ENCODE assay signal across 8 mouse cellular contexts in the genomic region with DNA sequence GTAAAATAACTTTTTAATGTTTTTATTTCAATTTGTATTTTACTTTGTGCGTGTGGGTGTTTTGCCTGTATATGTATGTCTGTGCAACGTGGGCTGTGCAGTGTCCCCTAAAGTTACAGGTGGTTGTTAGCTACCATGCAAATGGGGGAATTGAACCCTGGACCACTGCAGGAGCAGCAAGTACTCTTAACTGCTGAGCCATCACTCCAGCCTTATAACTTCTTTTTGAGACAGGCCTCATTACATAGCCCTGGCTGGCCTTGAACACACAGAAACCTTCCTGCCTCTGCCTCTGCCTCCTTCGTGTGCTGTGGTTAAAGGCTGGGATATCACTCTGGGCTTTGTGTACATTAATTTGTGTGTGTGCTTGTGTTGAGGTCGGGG. TPM values are rescaled to one million over a fixed set of nuclear protein-coding genes. Genes with fewer than 3 reads are reported as not detected.
A peak's percentile ranks its signal among the peaks of the same experiment; 100 is the strongest.
DNase-seq lines count a peak whose midpoint lies in the region; ATAC-seq lines count a peak whose summit lies in the region.

No protein-coding gene starts in this region.

- H3K27ac ChIP-seq in neural tube, embryonic 11.5 days (ENCODE audit: low read depth, low read length) = no peak overlapping the region
- H3K27ac ChIP-seq in limb, embryonic 12.5 days = peak overlapping the region; percentile 96; the same call in 1 of the 2 replicates
- no peak overlapping the region; the same call in 1 of the 2 replicates for H3K27ac ChIP-seq in stomach, embryonic 14.5 days (ENCODE audit: low read length)

- H3K4me1 ChIP-seq in neural tube, embryonic 11.5 days (ENCODE audit: control insufficient read depth, insufficient read depth, low read length) = peaks cover 13% of the 10 kb centered on the region; the same call in 1 of the 2 replicates
- H3K4me1 ChIP-seq in limb, embryonic 12.5 days (replicated peaks) = peaks cover 29% of the 10 kb centered on the region
- peaks cover 22% of the 10 kb centered on the region for H3K4me1 ChIP-seq in stomach, embryonic 14.5 days (ENCODE audit: control insufficient read depth, insufficient read depth, low read length)

- 48% methylated on average over 4 of the region's 4 CpGs for WGBS in neural tube, embryonic 11.5 days
- 44% methylated on average over 4 of the region's 4 CpGs for WGBS in limb, embryonic 12.5 days
- 35% methylated on average over 4 of the region's 4 CpGs for WGBS in stomach, embryonic 14.5 days

- H3K9me3 ChIP-seq in neural tube, embryonic 11.5 days (ENCODE audit: control insufficient read depth, low read length) = no peaks in the 10 kb centered on the region
- H3K9me3 ChIP-seq in limb, embryonic 12.5 days = peaks cover 4% of the 10 kb centered on the region
- no peaks in the 10 kb centered on the region for H3K9me3 ChIP-seq in stomach, embryonic 14.5 days (ENCODE audit: control insufficient read depth, low read depth, low read length)

- peak overlapping the region; percentile 96 for H3K9ac ChIP-seq in neural tube, embryonic 11.5 days (ENCODE audit: low read length)
- H3K9ac ChIP-seq in limb, embryonic 12.5 days (replicated peaks) = peak overlapping the region; percentile 97
- H3K9ac ChIP-seq in stomach, embryonic 14.5 days (replicated peaks; ENCODE audit: low read depth, low read length) = peak overlapping the region; percentile 96

- H3K4me3 ChIP-seq in neural tube, embryonic 11.5 days (ENCODE audit: low read depth, low read length) = peak overlapping the region; percentile 90
- H3K4me3 ChIP-seq in limb, embryonic 12.5 days (replicated peaks) = peak overlapping the region; percentile 93
- peak overlapping the region; percentile 89 for H3K4me3 ChIP-seq in stomach, embryonic 14.5 days (ENCODE audit: low read depth, low read length)

- ATAC-seq in neural tube, embryonic 11.5 days (ENCODE audit: insufficient read depth, low FRiP score, low TSS enrichment) = no peak
- no peak for ATAC-seq in limb, embryonic 12.5 days (ENCODE audit: insufficient number of reproducible peaks, insufficient read depth, low FRiP score, low TSS enrichment, low read depth)
- ATAC-seq in stomach, embryonic 14.5 days (ENCODE audit: insufficient number of reproducible peaks, insufficient read depth, low FRiP score, low read depth) = no peak

- H3K27me3 ChIP-seq in neural tube, embryonic 11.5 days (ENCODE audit: control insufficient read depth, insufficient read depth, low read length) = peaks cover 16% of the 10 kb centered on the region
- H3K27me3 ChIP-seq in limb, embryonic 12.5 days = peaks cover 28% of the 10 kb centered on the region
- H3K27me3 ChIP-seq in stomach, embryonic 14.5 days (ENCODE audit: control insufficient read depth, insufficient read depth, low read length) = peaks cover 18% of the 10 kb centered on the region

- H3K36me3 ChIP-seq in neural tube, embryonic 11.5 days (ENCODE audit: control insufficient read depth, insufficient read depth, low read length) = peaks cover 3% of the 10 kb centered on the region
- peaks cover 24% of the 10 kb centered on the region for H3K36me3 ChIP-seq in limb, embryonic 12.5 days
- peaks cover 5% of the 10 kb centered on the region; the same call in 1 of the 2 replicates for H3K36me3 ChIP-seq in stomach, embryonic 14.5 days (ENCODE audit: control insufficient read depth, insufficient read depth, low read length)

- DNase-seq in cerebellum, adult 9-10 months = peak; percentile 44
- no peak for DNase-seq in cerebellum, postnatal 10 days
- DNase-seq in neural tube, embryonic 11.5 days (ENCODE audit: low spot score) = no peak
- DNase-seq in neural tube, embryonic 10.5 days (ENCODE audit: extremely low spot score, low spot score) = no peak
- DNase-seq in adipocyte (ENCODE audit: low spot score) = no peak
- DNase-seq in ovary, adult 18-20 months (ENCODE audit: low spot score) = no peak

- H3K4me2 ChIP-seq in neural tube, embryonic 11.5 days (ENCODE audit: low read depth) = peak overlapping the region; percentile 71
- peak overlapping the region; percentile 78 for H3K4me2 ChIP-seq in limb, embryonic 12.5 days
- H3K4me2 ChIP-seq in stomach, embryonic 14.5 days (replicated peaks; ENCODE audit: low read depth, low read length) = peak overlapping the region; percentile 88

RNA-seq across cellular contexts. Expression of a gene that starts 0.3 kb away (rescaled TPM):
- polyA plus RNA-seq in neural tube, embryonic 11.5 days (2014; fragmentation: Nextera tagmentation; extraction: Ambion mirVana) = 32.3 and 34.1 TPM in 2 replicates
- polyA plus RNA-seq in limb, embryonic 12.5 days (2016; fragmentation: Nextera tagmentation; extraction: Ambion mirVana) = 64.7 and 65.2 TPM in 2 replicates
- polyA plus RNA-seq in stomach, embryonic 14.5 days (2014; fragmentation: Nextera tagmentation; extraction: Ambion mirVana) = 34.5 and 40.3 TPM in 2 replicates

RNA-seq across cellular contexts. Expression of a gene that starts 8.8 kb away (rescaled TPM):
- 0.73 and 1.7 TPM in 2 replicates for polyA plus RNA-seq in neural tube, embryonic 11.5 days (2014; fragmentation: Nextera tagmentation; extraction: Ambion mirVana)
- polyA plus RNA-seq in limb, embryonic 12.5 days (2016; fragmentation: Nextera tagmentation; extraction: Ambion mirVana) = 0.31 and 0.63 TPM in 2 replicates
- 0.27 and 0.48 TPM in 2 replicates for polyA plus RNA-seq in stomach, embryonic 14.5 days (2014; fragmentation: Nextera tagmentation; extraction: Ambion mirVana)

RNA-seq across cellular contexts. Expression of a gene that starts 25.6 kb away (rescaled TPM):
- 47.2 and 55.1 TPM in 2 replicates for polyA plus RNA-seq in neural tube, embryonic 11.5 days (2014; fragmentation: Nextera tagmentation; extraction: Ambion mirVana)
- 29.8 and 34.9 TPM in 2 replicates for polyA plus RNA-seq in limb, embryonic 12.5 days (2016; fragmentation: Nextera tagmentation; extraction: Ambion mirVana)
- 38.8 and 43.5 TPM in 2 replicates for polyA plus RNA-seq in stomach, embryonic 14.5 days (2014; fragmentation: Nextera tagmentation; extraction: Ambion mirVana)

RNA-seq across cellular contexts. Expression of a gene that starts 48.3 kb away (rescaled TPM):
- 15.0 and 15.5 TPM in 2 replicates for polyA plus RNA-seq in neural tube, embryonic 11.5 days (2014; fragmentation: Nextera tagmentation; extraction: Ambion mirVana)
- 18.1 and 22.2 TPM in 2 replicates for polyA plus RNA-seq in limb, embryonic 12.5 days (2016; fragmentation: Nextera tagmentation; extraction: Ambion mirVana)
- polyA plus RNA-seq in stomach, embryonic 14.5 days (2014; fragmentation: Nextera tagmentation; extraction: Ambion mirVana) = 14.1 and 14.7 TPM in 2 replicates

RNA-seq across cellular contexts. Expression of a gene that starts 51.8 kb away (rescaled TPM):
- 79.4 and 87.1 TPM in 2 replicates for polyA plus RNA-seq in neural tube, embryonic 11.5 days (2014; fragmentation: Nextera tagmentation; extraction: Ambion mirVana)
- polyA plus RNA-seq in limb, embryonic 12.5 days (2016; fragmentation: Nextera tagmentation; extraction: Ambion mirVana) = 46.1 and 46.9 TPM in 2 replicates
- polyA plus RNA-seq in stomach, embryonic 14.5 days (2014; fragmentation: Nextera tagmentation; extraction: Ambion mirVana) = 47.4 and 48.5 TPM in 2 replicates
